Mouse (Mus musculus): ENCODE measurements at regions not wholly inside any gene's neighbourhood (a gene's known extent, or its start where the extent isn't known, plus 50 kb on each side); places are given as distances from the start of the nearest gene placed in this dataset.

DNA sequence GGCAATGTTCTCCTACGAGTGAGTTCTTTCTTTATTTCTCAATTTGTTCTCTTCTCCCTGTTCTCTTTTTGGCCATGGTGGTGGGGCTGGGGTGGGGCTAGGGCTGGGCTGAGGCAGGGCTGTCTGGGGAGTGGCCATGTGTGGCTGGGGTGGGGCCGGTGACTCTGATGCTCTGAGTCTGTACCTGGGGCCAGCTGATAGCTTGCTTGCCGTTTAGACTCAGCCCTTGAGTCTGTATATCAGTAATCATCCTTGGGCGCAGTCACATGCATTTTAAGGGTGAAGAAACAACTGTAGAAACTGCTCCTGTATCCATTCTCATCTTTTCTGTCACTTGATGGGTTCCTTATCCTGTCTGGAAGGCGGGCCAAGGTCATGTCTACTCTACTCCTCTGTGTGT, 256.1 kb downstream of the 1810013L24Rik start:
- TF ChIP-seq CTCF (IDR thresholded peaks at IDR 0.05; ENCODE audit: control insufficient read depth, insufficient read depth, insufficient replicate concordance, low read depth, low read length) = no peak
- TF ChIP-seq POLR2A (IDR thresholded peaks at IDR 0.05; ENCODE audit: control insufficient read depth, low read depth, low read length) = no peak

Measured in testis, adult 2 months (tissue).